Mouse (Mus musculus) kidney, adult 2 months (tissue): ENCODE data around the gene Pigk.
A peak's percentile ranks its signal among the peaks of the same experiment; 100 is the strongest.

Source experiments
- CTCF ChIP-seq: fragments of 200-500 bp; conservative IDR thresholded peaks from 2 replicates; pipeline ENCODE4 v1.5.1; 2011; ENCODE audit warnings: low read depth, mild to moderate bottlenecking, control low read depth, low read length, moderate library complexity, mixed read lengths; ENCODE audit not compliant: insufficient read depth, insufficient read length
- POLR2A ChIP-seq: fragments of 200-500 bp; IDR thresholded peaks from one replicate; pipeline ENCODE4 v1.6.1; 2011; ENCODE audit warnings: low read depth, low read length, control low read depth

DNA sequence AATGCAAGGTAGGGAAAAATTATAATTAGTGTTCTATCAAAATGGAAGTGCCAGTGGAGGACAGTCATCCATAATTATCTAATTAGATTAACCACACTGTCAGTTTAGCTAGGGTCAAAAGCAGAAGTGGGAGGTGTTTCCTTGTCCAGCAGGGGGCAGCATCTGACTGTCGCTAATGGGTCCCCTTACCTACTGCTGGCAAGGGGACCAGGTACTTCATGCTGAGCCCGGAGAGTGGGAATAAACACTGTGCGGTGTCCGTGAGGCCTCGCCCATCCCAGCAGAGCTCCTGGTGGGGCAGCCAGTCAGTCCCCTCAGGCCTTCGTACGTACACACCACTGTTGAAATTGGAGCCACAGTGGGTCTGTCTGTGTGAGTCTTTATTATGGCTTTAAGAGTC is 69.9 kb downstream of the Pigk start:
- TF ChIP-seq CTCF, result peak; percentile 91
- TF ChIP-seq POLR2A, result no peak
